Mouse (Mus musculus): Measurements from ENCODE around the gene Psmc5.
A peak's percentile ranks its signal among the peaks of the same experiment; 100 is the strongest.

Psmc5 gene

DNA sequence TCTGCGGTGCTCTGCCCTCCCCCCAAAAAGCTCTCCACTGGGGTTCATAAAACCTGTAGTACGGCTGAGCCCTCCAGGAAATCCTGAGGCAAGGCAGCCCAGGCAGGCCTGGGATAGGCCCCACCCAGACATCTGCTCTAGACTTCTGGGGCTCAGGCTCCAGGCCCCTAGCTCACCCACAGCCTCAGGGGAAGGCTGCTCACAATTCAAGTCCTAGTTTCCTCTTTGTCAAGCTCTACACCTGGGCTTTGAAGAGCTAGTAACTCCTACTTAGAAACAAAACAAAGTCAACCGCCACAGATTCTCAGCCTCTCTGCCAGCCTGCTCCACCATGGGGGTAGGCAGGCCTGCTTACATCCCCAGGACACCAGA is 13.1 kb downstream of the Psmc5 start:
- DNase-seq (ENCODE audit: low read depth, low spot score): no peak

DNA sequence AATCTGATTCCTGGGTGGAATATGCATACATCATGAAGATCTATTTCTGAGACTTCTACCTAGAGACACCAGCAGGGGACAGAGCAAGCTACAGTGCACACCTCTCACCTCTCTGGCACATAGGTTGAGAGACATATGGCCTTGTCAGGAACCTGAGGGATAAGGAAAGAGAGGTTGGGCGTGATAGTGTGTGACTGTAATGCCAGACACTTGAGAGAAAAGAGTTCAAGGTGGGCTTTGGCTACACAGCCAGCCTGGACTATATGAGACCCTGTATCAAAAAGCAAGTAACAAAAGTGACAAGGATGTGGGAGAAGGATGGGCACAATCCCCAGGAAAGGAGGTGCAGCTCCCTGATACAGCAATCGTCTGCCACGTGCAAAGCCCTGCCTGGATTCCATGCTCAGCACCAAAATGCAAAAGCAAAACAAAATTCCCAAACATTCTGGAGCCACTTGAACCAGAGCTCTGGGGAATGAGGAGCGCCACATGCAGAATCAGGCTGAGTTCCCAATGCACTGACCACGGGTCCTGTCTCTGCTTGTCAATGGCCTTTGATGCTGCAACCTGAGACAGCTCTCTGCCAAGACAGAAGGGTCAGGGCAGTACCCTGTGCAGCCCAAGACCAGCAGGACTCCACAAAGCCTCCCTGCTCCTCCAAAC is 15.3 kb downstream of the Psmc5 start:
- no peak for DNase-seq (ENCODE audit: low read depth, low spot score)

DNA sequence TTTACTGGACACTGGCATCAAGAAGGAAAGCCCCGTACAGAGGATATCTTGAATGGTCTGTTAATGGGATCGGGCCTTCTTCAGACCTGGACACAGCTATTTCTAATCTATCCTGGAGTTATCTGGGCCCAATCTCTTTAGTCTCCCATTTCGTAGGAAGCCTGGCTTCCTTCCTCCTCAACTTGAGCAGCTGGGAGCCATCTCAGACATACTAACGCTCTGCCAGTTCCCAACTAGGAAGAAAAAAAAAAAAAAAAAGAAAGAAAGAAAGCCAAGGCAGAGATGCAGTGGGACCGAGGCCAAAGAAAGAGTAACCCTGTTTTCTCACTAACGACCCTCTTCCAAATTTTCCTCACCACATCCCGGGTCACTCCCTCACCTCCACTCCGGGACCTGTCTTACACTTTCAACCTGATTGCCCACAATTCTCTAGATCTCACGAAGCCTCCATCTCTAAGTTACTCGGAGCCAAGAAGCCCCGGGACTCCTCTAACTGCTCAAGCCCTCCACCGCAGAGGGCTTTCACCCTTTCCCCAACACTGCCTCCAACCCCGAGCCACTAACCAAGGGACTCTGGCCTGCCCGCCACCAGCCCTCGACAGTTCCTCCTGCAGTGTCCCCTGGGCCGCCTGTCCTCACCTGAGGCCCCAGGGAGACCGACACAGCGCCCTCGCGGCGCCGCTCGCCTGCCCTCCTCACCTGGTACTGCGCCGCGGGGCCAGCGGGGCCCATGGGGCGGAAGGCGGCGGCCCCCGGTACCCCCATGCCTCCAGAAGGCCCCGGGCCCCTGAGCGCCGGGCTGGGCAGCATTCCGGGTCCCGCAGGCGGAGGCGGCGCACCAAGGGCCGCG is 16.1 kb downstream of the Psmc5 start:
- DNase-seq (ENCODE audit: low read depth, low spot score): no peak

DNA sequence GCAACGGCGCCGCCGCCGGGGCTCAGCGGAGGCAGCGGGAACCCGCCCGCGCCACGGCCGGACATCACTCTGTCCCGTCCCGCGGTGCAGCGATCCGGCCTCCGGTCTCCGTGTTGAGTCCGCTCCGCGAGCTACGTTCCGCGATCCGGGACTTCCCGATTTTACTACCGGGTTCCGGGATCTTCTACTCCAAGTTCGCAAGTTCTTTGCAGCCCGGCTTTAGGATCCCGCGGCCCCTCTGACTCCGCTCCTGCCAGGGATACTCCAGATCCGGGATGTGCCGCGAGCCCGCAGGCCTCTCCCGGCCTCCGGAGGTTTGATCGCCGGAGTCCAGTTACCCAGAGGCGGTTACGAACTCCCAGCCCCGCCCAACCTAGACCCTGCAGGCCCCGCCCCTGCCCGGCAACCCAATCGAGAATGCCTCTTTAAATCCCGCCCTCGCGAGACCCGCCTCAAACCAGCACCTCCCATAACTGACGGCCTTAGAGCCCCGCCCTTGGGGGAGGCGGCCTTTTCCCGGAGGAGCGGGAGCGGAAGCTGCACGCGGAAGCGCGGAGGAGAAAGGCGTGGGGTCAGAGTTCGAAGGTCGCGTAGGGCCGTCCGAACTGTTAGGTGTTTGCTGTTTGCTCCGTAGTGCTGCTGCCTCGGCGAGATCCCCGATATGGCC is 16.8 kb downstream of the Psmc5 start, which contains the start of gene Smarcd2:
Smarcd2 (minus strand) TSS at position 329 of the 667 bp plus-strand sequence.
- DNase-seq (ENCODE audit: low read depth, low spot score): peak; percentile 97

DNA sequence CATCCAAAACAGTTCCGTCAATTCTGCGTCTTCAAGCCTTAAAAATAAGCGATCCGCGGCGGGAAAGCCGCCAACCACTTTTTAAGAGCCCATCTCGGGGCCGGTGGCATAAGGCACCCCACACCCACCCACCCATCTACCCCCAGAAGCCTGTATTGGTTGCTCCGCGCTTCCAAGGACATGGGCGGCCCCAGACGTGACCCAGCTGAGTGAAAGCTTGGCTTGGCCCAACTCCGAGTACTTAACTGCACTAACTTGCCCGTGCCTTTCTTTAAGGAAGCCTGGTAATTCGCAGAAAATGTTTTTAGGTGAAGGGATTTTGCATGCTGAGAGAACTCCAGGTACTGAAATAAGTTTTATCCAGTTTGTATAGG is 17.3 kb downstream of the Psmc5 start:
- DNase-seq (ENCODE audit: low read depth, low spot score): no peak

DNA sequence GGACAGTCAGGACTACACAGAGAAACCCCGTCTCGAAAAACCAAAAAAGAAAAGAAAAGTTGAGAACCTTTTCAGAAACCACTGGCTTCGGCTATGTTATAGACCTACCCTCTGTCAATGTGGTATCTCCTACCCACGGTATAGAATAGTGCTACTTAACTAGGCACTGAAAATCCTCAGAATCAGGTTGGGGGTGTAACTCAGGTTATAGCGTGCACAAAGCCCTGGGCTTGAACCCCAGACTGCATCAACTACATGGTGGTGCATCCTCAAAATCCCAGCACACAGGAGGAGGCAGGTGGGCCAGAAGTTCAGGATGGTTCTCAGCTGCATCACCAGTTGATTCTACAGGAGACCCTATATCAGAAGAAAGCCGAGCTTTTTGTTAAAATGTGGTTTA is 17.9 kb downstream of the Psmc5 start:
- DNase-seq (ENCODE audit: low read depth, low spot score): no peak

DNA sequence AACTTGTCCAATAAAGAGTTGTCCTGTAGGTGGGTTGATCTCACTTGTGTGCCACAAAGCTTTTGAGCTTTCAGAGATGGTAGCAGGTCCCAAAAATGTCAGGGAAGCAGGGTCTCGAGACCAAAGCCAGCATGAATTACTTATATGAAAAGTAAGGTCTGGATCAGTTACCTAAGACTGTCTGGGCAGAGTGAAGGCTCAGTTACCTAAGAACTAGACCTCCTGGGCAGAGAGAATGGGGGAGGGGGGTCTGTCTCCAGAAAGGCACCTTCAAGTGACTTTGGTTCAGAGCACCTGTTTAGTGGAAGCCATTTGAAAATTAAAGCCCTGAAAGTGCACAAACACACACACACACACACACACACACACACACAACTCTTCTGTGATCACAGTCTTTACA is 18.4 kb downstream of the Psmc5 start:
- no peak for DNase-seq (ENCODE audit: low read depth, low spot score)

DNA sequence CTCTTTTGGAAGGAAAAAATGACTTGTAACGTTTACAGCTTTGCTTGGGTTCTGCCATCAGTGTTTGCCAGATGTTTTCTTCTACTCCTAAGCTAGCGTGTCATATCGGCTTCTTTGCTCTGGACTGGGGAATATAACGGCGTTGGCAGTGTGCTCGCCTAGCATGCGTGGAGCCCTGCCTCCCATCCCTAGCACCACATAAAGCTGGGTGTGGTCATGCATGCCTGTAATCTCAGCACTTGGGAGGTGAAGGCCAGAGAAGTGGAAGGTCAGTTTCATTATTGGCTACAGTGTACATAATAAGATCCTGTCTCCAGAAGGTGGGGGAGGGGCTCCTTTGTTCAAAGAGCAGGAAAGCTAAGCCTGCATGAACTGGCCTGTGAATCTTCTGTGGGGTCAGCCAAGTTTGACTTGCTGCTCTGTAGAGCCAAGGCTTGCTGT is 19.0 kb downstream of the Psmc5 start:
- DNase-seq (ENCODE audit: low read depth, low spot score): no peak

- DNase-seq (ENCODE audit: low read depth, low spot score): peak; percentile 86
Measured at GRCm38 (mm10) chr11:106276454-106276853, 20.5 kb downstream of the Psmc5 start, which contains the start of gene Tcam1. TSS of gene Tcam1 (plus strand) at chr11:106276672.

- DNase-seq (ENCODE audit: low read depth, low spot score): no peak
Measured at GRCm38 (mm10) chr11:106282452-106282851, 26.5 kb downstream of the Psmc5 start.

GRCm38 (mm10) chr11:106283371-106283770 is 27.4 kb downstream of the Psmc5 start:
- no peak for DNase-seq (ENCODE audit: low read depth, low spot score)

- DNase-seq (ENCODE audit: low read depth, low spot score): no peak
Measured at GRCm38 (mm10) chr11:106284126-106284525, 28.2 kb downstream of the Psmc5 start.

- DNase-seq (ENCODE audit: low read depth, low spot score): no peak
Measured at GRCm38 (mm10) chr11:106286206-106286605, 30.3 kb downstream of the Psmc5 start.

DNA sequence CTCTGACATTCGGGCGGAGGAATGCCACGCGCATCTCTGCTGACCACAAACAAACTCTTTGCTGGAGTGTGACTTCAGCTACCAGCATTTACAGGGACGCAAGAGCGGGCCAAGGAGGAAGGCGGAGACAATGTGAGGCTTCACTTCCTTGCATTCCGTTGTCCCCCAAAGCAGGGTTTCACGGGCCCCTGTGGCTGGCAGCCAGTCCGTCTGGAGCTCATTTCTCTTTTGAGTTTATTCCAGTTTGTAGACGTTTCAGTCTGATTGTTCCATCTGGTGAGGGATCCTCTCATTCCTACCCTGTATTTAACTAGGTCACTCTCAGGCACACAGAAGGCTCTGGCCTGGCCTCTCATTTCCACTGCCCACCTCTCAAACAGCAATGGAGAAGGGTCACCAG is 31.0 kb downstream of the Psmc5 start:
- DNase-seq (ENCODE audit: low read depth, low spot score): no peak

GRCm38 (mm10) chr11:106289369-106289768 is 33.4 kb downstream of the Psmc5 start:
- DNase-seq (ENCODE audit: low read depth, low spot score): no peak

DNA sequence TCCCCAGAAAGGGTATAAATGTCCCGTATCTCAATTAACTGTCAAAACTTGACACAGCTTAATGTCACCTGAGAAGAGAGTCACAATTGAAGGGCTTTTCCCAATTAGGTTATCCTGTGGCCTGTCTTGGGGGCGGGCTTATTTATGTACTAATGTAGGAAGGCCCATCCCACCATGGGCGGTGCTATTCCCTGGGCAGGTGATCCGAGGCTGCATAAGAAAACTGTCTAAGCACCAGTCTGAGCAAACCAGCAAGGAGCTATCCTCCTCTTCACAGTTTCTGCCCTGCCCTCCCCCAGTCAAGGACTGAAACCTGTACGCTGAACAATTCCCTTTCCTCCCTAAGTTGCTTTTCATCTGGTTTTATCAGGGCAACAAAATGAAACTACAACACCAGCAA is 34.4 kb downstream of the Psmc5 start:
- no peak for DNase-seq (ENCODE audit: low read depth, low spot score)

DNA sequence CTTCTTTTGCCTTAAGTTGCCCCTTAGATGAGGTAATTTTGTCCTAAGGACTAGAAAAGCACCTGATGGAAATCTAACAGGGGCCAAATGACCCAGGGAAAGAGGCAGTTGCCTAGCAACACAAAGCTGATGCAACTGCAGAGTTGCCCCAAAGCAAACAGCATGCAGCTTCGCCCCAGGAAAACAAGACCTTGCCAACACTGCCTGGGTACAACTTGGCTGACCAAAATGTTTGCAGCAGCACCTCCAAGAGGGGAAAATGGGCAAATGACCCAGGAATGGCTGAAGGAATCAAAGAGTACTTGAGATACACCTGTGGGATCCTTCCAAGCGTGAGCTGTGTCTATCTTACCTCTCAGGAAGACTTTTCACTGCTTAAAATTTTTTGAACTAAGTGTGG is 35.9 kb downstream of the Psmc5 start:
- DNase-seq (ENCODE audit: low read depth, low spot score): no peak

GRCm38 (mm10) chr11:106301765-106302164 is 45.8 kb downstream of the Psmc5 start, which contains the start of gene Gh:
TSS of gene Gh (minus strand) at chr11:106301865.
- DNase-seq (ENCODE audit: low read depth, low spot score): no peak

DNA sequence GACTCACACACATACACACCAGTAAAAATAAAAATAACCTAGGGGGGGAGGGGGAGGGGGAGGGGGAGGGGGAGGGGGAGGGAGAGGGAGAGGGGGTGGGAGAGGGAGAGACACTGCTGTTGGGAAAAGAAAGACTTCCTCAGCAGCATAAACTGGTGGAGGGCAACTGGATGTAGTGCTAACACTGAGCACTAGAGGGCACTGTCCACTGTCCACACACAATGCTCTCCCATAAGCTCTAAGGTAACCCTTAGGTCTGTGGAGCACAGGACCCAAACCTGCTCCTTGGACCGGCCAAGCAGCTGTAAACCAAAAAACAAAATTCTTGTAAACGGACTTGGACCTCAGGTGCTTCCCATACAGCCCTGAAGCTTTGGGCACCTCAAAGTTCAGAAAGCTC is 46.7 kb downstream of the Psmc5 start:
- no peak for DNase-seq (ENCODE audit: low read depth, low spot score)

- DNase-seq (ENCODE audit: low read depth, low spot score): no peak
Measured at GRCm38 (mm10) chr11:106305348-106306064, 49.6 kb downstream of the Psmc5 start.

DNA sequence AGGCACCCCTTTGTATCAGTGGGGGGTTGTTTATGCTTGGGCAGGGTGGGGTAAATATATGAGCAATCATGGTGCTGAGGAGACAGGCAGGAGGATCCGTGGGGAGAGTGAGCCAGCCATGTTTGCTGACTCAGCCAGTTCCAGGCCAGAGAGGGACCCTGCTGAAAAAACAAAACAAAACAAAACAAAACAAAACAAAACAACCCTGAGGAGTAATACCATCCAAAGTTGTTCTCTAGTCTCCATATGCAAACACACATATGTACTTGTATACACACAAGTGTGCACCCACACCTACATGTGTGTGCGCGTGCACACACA is 50.1 kb downstream of the Psmc5 start:
- DNase-seq (ENCODE audit: low read depth, low spot score): no peak

DNA sequence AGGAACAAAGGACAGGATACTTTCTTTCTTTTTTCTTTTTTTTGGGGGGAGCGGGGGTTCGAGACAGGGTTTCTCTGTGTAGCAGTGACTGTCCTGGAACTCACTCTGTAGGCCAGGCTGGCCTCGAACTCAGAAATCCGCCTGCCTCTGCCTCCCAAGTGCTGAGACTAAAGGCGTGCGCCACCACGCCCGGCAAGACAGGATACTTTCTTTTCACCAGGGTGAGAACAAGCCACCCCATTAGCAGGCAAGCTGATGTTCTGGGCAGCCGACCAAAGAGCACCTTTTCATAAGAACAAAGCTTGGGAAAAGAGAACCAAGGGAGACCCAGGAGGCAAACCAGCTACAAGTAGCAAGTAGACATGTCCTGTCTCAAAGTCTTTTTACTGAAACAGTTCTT is 50.8 kb downstream of the Psmc5 start:
- DNase-seq (ENCODE audit: low read depth, low spot score): no peak

Data from brain, embryonic 18.5 days (tissue).